Mouse (Mus musculus): ENCODE data around the gene Fam69b. TPM values are rescaled to one million over a fixed set of nuclear protein-coding genes. Genes with fewer than 3 reads are reported as not detected.

The Fam69b gene
- total RNA-seq (2021), result 10 to 100 TPM; 78.4 to 84.8 TPM

- intact Hi-C loops (cut with DNase I), result loop anchor here (5.0 kb wide), 1 partner anchor 181 kb away; the partner anchor contains the start of gene Sec16a
- peak; percentile 91 to 92 for DNase-seq (ENCODE audit: low spot score in 2 of 2)
These were observed at the start of gene Fam69b for GRCm38 (mm10) chr2:26627921-26628739. Gene Fam69b (plus strand): TSS chr2:26628457.

DNA sequence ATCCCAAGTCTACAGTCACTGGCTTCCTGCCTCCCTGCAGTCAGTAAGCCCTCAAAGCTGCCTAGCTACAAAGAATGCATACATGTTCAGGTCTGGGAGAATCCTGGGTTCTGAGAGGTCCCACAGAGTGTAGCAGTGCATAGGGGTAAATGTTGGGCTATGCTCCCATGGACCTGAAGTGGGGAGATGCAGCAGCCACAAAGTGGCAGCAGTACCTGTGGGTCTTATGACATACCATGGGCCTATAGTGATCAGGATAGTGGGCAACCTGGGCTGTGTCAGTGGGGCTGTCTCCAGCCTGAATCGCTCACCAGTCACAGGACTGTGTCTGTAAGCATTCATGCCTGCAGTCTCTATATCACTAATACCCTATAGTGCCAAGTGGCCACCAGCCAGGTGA, 48.5 kb upstream of the Fam69b start, which contains the start of gene Egfl7:
Gene Egfl7, plus strand, starts transcription at position 301 of the 400 bp plus-strand sequence.
- DNase-seq (ENCODE audit: low spot score in 2 of 2), result no peak
- intact Hi-C loops (cut with DNase I), result no loop called here

DNA sequence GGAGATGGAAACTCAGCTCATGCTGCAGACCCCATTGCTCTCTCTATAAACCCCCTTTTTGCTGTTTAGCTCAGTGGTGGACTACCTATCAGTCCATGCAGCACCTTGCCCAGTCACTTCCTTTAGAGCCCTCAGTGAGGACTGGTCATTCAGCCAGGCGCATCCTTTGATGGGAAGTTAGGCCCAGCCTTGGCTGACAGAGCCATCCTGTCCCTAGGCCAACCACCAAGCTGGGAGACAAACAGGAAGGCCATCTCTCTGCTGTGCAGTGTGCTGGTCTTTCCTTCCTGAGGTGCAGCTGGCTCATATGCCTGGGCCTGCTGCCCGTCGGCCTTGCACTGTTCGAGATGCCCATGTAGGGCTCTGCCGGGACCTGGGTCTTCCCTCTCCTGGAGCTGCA, 47.5 kb upstream of the Fam69b start:
- DNase-seq (ENCODE audit: low spot score in 2 of 2), result no peak
- intact Hi-C loops (cut with DNase I), result no loop called here

DNA sequence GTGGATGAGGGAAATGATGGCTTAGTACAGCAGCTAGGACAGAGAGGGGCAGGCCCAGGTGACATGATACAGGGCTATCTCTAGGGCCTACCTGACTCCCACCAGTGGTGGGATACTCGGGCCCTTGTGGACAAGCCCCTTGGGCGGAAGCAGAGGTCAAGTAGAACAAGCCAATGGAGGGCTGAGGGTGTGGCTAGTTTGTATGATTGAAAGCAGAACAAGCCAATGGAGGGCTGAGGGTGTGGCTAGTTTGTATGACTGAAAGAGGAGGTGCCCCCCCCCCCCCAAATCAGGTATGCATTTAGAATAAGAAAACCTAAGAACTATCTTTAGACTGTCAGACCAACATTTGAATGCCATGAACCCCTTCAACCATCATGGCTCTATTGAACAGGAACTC, 46.1 kb upstream of the Fam69b start:
- intact Hi-C loops (cut with DNase I), result no loop called here
- no peak for DNase-seq (ENCODE audit: low spot score in 2 of 2)

- intact Hi-C loops (cut with DNase I), result no loop called here
- no peak for DNase-seq (ENCODE audit: low spot score in 2 of 2)
These were observed 45.5 kb upstream of the Fam69b start for GRCm38 (mm10) chr2:26582741-26583140.

- no peak for DNase-seq (ENCODE audit: low spot score in 2 of 2)
- intact Hi-C loops (cut with DNase I), result no loop called here
These were observed 44.6 kb upstream of the Fam69b start for GRCm38 (mm10) chr2:26583640-26584039.

GRCm38 (mm10) chr2:26585713-26586112, 42.5 kb upstream of the Fam69b start:
- DNase-seq (ENCODE audit: low spot score in 2 of 2), result peak in 1 of 2 experiments; percentile 33
- intact Hi-C loops (cut with DNase I), result loop anchor here (1.0 kb wide), 1 partner anchor 55 kb away; no protein-coding TSS in a partner anchor

- intact Hi-C loops (cut with DNase I), result loop anchor here (1.0 kb wide), 1 partner anchor 54 kb away; no protein-coding TSS in a partner anchor
- peak; percentile 56 to 69 for DNase-seq (ENCODE audit: low spot score in 2 of 2)
These were observed 41.8 kb upstream of the Fam69b start, which contains the start of gene Gm20532 for GRCm38 (mm10) chr2:26586294-26587043. Gene Gm20532 (plus strand): TSS chr2:26586639.

DNA sequence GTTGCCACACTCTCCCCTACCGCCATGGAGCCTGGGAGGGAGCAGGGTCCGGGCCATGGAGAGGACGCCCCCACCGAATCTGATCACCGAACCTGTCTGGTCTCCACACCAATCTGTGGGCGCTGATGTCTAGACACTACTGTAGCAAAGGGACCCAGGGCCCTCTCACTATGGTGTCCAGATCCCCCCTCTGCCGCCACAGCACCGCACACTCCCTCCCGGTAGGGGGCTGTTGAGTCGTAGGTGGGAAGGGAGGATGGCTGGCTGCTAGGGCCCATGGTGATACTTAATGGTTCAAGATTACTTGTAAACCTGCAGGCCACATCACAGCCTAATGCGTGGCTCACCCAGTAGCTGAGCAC, 41.2 kb upstream of the Fam69b start:
- intact Hi-C loops (cut with DNase I), result no loop called here
- no peak for DNase-seq (ENCODE audit: low spot score in 2 of 2)

DNA sequence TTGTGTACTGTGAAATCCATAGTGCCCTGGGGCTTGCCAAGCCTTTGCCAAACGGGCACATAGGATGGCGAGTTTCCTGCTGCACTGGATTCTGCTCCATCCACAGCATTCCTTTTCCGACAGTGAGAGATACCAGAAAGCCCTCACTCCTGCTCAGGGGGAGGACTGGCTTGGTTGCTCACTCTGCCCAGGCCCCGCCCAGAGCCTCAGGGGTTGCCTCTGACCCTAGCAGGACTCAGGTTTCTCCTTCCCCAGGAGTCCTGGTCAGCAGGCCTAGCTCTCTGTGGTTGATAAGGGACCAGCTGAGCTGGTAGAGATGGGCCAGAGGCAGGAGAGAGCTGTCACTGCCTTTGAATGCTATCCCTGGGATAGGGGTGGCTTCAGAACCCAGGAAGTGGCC, 39.7 kb upstream of the Fam69b start:
- intact Hi-C loops (cut with DNase I), result no loop called here
- no peak for DNase-seq (ENCODE audit: low spot score in 2 of 2)

- DNase-seq (ENCODE audit: low spot score in 2 of 2), result no peak
- intact Hi-C loops (cut with DNase I), result no loop called here
These were observed 39.0 kb upstream of the Fam69b start for GRCm38 (mm10) chr2:26589284-26589683.

DNA sequence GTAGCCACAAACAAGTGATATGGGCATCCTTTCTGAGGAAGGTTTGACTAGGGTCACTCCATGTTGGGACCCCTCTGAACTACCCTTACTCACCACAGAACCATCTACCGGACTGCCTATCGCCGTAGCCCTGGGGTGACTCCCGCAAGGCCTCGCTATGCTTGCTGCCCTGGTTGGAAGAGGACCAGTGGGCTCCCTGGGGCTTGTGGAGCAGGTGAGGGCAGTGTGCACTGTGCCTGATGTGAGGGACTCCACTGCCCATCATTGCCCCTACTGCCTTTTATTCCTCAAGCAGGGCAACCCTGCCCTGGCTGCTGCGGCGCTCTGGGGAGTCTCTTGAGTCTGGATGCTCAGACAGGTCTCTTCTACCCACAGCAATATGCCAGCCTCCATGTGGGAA, 38.0 kb upstream of the Fam69b start:
- DNase-seq (ENCODE audit: low spot score in 2 of 2), result no peak
- intact Hi-C loops (cut with DNase I), result no loop called here

- intact Hi-C loops (cut with DNase I), result no loop called here
- no peak for DNase-seq (ENCODE audit: low spot score in 2 of 2)
These were observed 37.3 kb upstream of the Fam69b start for GRCm38 (mm10) chr2:26590962-26591361.

DNA sequence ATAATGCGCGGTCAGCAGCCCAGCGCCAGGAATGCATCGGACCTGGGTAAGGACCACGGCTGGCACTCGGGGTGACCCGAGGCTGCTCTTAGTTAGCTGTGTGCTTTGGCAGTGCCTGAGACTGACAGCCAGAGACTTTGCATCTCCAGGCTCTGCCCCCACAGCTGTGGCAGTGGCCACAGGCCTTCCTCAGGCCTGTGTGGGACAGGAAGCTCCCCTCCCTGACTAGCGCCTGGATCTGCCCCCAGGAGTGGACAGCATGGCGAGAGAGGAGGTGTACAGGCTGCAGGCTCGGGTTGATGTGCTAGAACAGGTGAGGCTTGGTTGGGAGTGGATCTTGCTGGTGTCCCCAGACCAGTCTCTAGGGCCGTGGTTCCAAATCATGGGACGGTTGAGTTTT, 36.8 kb upstream of the Fam69b start:
- no peak for DNase-seq (ENCODE audit: low spot score in 2 of 2)
- intact Hi-C loops (cut with DNase I), result no loop called here

- intact Hi-C loops (cut with DNase I), result no loop called here
- no peak for DNase-seq (ENCODE audit: low spot score in 2 of 2)
These were observed 34.8 kb upstream of the Fam69b start for GRCm38 (mm10) chr2:26593211-26594021.

- intact Hi-C loops (cut with DNase I), result no loop called here
- peak in 1 of 2 experiments; percentile 53 for DNase-seq (ENCODE audit: low spot score in 2 of 2)
These were observed 34.3 kb upstream of the Fam69b start for GRCm38 (mm10) chr2:26594022-26594346.

GRCm38 (mm10) chr2:26594461-26594933, 33.8 kb upstream of the Fam69b start:
- intact Hi-C loops (cut with DNase I), result no loop called here
- no peak for DNase-seq (ENCODE audit: low spot score in 2 of 2)

GRCm38 (mm10) chr2:26594934-26595724, 33.1 kb upstream of the Fam69b start:
- intact Hi-C loops (cut with DNase I), result no loop called here

More at GRCm38 (mm10) chr2:26594934-26595724, 33.1 kb upstream of the Fam69b start:
- DNase-seq (ENCODE audit: low spot score in 2 of 2), result no peak
